Mouse (Mus musculus) layer of hippocampus, postnatal 10 days (tissue): ENCODE measurements around the gene Ociad1. TPM values are rescaled to one million over a fixed set of nuclear protein-coding genes. Genes with fewer than 3 reads are reported as not detected.

Experiments used
- DNase-seq, 2 experiments: peaks; one replicate each; pipeline ENCODE4 v3.0.0; 2021; ENCODE audit warnings: low spot score in 2 of 2
- total RNA-seq, 2 experiments: library from RNA; stranded (reverse); gene quantifications; 2 replicates each; pipeline ENCODE4 v1.2.3; 2021

Ociad1 gene
- total RNA-seq, 2 experiments from 2014 or later, result 325 to 333 TPM

- peak; percentile 41 to 63 for DNase-seq
These were observed 45.6 kb downstream of the Ociad1 start for GRCm38 (mm10) chr5:73337961-73338831.

- DNase-seq, result no peak
These were observed 46.2 kb downstream of the Ociad1 start for GRCm38 (mm10) chr5:73338832-73339163.

DNA sequence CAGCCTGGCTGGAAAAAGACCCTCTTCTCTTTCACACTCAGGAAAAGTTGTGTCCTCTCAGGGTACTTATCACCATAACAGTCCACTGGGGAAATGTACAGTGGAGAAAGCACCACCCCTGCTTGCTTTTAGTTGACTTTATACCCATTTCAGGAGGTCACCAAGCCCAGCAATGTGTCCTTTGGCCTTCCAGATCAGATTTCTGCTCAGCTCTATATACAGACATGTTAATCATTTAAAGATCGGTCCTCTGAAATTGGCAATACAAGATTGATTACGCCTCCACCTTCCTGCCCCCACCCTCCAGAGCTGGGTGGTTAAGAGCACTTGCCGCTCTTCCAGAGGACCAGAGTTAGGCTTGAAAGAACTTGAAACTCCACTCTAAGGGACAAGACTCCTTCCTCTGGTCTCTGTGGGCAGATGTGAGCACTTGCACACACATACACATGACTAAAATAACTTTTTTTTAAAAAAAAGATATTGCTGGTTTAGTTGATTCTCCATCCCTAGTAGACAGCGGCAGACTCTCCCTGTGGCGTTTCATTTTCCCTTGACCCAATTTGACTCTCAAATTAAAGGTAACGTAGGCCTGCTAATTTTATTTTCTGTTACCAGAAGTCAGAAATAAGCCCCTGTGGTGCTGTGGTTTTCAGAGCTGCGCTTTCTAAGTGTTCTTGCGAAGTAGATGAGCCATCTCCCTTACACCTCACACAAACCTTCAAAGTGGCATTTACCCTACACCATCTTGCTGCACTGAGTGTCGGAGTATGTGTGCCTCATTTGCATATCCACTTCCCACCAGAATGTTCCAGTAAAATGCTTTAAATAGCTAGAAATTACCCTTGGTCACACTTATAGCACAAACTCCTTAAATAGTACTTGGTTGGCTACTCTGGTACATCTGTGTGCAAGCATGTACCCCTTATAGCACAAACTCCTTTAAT lies 47.5 kb downstream of the Ociad1 start:
- no peak for DNase-seq

- DNase-seq, result no peak
These were observed 48.2 kb downstream of the Ociad1 start, which contains the start of gene Ociad2 for GRCm38 (mm10) chr5:73340723-73341235. Gene Ociad2 (minus strand): TSS chr5:73341028.

GRCm38 (mm10) chr5:73342701-73343355 lies 50.2 kb downstream of the Ociad1 start:
- no peak for DNase-seq

DNA sequence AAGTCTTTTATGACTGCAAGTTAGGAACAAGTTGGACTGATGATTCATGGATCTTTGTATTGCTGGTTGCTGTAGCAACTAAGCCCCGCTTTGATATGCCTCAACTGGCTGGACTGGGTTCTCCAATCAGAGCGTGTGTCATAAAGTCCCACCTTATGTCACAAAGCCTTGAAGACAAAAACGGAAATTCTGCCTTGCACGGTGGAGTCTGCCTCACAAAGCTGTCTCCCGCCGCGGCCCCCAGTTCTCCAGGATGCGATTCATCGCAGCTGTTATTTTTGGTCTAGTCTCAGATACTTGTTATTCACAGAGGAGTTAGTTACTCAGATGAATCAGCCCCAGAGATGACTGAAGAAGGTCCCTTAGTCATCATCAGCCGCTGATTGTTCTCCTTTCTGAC lies 51.7 kb downstream of the Ociad1 start:
- DNase-seq, result peak; percentile 38 to 56

- no peak for DNase-seq
These were observed 52.7 kb downstream of the Ociad1 start for GRCm38 (mm10) chr5:73345254-73345653.

- no peak for DNase-seq
These were observed 56.9 kb downstream of the Ociad1 start for GRCm38 (mm10) chr5:73349514-73349913.

DNA sequence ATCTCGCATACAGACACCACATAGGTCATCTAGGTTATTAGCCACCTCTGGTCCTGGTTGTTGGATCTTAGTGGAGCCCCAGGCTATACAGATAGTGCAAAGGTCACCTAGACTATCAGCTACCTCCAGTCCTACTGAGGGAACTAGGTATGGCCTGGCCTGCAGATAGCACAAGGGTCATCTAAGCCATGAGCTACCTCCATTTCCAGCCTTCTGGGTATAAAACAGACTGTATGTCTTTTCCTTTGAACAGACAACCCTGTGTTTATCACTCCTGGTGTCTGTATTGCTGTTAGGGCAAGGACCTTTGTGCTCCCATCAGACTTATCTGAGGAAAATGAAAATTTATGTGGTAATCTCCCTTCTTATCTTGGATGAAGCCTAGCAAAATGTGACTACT lies 59.2 kb downstream of the Ociad1 start:
- no peak for DNase-seq

DNA sequence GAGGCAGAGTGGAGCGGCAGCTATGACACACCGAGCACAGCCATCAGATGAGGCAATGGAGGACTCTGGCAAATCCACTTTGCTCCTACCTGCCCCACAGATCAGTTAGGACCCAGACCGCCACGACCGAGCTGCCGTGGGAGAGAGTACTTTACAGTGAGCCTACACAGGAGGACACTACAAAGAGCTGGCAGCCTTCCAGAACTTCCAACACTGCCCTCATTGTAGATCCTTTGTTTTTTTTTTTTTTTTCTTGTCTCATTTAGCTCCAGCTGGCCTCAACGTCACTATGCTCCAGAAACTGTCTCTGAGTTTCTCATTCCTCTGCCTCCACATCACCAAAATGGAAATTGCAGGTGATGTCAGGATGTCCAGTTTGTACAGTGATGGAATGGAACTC lies 60.9 kb downstream of the Ociad1 start:
- no peak for DNase-seq

DNA sequence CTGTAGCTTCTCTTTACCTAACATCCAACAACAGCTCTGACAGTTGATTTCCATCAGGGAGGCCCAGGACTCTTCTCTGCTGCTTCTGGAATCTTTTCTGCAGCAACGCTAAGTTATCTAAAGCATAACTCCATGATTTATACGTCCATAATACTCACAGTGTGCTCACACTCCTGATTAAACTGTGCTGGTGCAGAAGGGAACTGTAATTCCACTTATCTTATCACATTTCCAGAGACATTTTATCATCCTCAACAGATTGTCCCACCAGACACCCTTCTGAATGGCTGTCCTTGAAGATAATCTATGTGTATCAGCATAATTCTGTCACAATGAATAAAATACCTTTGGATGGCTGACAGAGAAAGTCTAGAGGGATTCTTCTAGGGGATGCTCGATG lies 61.4 kb downstream of the Ociad1 start:
- no peak for DNase-seq

DNA sequence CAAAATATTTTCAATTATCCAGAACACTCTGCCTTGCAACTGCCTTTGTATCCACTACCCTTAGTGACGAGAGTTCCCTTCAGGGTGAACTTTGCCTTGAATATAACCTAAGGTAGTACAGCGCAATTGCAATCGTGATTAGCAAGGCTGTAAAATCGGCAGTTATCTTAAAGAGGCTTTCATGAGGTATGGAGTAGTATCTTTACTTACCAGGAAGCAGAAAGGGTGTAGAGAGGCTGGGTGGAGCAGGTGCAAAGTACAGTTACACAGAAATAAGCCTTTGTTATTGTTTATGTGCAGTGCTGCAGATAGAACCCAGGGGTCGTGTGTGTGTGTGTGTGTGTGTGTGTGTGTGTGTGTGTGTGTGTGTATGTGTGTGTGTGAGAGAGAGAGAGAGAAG lies 62.8 kb downstream of the Ociad1 start:
- DNase-seq, result no peak

GRCm38 (mm10) chr5:73359134-73359751 lies 66.7 kb downstream of the Ociad1 start:
- DNase-seq, result no peak

DNA sequence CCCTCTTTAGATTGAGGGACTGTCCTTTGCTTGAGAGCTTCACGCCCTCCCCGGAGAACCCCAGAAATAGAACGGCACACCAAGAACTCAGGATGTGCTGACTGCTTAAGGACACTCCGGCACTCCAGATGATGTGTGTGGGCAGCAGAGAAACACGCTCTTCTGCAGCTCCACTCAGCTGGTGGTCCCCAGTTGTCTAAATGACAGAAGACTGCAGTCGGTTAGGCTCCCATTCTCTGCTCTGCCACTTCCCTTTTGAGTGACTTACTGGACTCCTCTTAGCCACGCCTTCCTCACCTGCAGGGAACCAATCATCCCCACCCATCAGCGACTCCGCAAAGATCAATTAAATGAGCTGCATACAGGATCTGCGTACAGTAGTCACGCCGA lies 67.2 kb downstream of the Ociad1 start:
- peak in 1 of 2 experiments; percentile 26 for DNase-seq

DNA sequence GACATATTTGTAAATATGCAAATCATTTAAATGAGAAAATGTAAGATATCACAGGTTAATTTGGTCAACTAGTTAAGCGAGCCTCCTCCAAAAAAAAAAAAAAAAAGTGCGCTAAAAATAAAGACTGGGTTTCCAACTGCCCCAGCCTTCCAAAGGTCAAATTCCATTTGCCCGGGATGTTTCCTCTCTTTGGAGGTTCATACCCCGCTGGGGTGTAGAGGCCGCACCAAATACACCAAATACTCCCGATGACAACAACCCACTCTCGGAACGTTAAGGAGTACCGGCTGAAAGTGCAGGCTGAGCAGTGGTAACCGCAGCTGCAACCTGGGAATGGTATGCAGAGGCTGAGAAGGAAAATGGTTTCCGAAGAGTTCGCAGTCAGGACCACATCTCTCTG lies 67.7 kb downstream of the Ociad1 start:
- DNase-seq, result no peak

DNA sequence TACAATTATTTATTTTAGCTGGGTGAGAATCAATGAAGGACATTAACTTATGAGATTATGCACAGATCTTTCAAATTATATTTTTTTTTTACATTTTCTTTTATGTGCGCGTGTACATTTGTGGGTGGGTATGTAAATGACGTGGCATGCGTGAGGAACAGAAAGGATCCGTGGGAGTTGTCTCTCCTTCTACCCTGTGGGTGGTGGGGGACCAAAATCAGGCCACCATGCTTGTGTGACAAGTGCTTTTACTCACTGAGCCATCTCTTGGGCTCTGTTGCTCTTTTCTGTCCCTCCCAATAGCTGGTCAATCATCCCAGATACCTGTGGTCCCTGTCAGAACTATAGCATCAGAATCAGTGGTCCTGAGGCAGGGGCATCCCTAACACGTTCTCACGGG lies 69.8 kb downstream of the Ociad1 start:
- no peak for DNase-seq

DNA sequence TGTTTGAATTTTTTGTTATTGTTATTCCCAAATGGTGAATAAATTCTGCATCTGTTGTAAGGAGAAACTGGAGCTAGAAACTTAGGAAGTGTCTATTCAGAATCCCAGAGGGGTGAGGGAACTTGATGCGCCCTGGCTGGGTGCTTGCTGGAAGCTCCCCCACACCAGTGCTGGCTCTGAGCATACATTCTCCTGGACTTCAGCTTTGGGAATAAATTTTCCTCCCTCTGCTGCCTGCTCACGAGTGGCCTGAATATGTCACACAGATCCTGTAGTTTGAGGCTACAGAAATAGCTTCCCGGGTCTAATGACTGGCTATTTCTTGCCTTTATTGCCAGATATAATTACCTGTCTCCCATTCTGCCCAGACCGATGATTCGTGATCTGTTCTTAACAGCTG lies 70.2 kb downstream of the Ociad1 start:
- DNase-seq, result no peak
